Mouse (Mus musculus): ENCODE data around the gene Slc6a6.

GRCm38 (mm10) chr6:91795640-91796039, 111.8 kb downstream of the Slc6a6 start:
- TF ChIP-seq CTCF (IDR thresholded peaks at IDR 0.05; ENCODE audit: low read depth, low read length): no peak
- no peak for TF ChIP-seq TAL1 (conservative IDR thresholded peaks at IDR 0.05; ENCODE audit: low read depth, low read length)
- TF ChIP-seq GATA1 (IDR thresholded peaks at IDR 0.05; ENCODE audit: borderline replicate concordance, low read length): no peak
- TF ChIP-seq POLR2AphosphoS5 (IDR thresholded peaks at IDR 0.05; ENCODE audit: insufficient replicate concordance, low read depth, low read length): no peak
- no peak for TF ChIP-seq GATA2 (IDR thresholded peaks at IDR 0.05; ENCODE audit: borderline replicate concordance, low read depth, low read length)
